Mouse (Mus musculus) naive thymus-derived CD4-positive, alpha-beta T cell, adult 2 months (primary cell): ENCODE results near the gene Olfr133.
"Not testable (repeated sequence)": the region's sequence is repeated elsewhere in the genome, so short reads cannot be mapped to it uniquely, and the experiment has no call there.

Experiments
- DNase-seq: peaks from one replicate; pipeline ENCODE4 v3.0.0-alpha.2; 2011; ENCODE audit warnings: low read depth

The Olfr133 gene

GRCm38 (mm10) chr17:38144981-38145380, at the start of gene Olfr133:
TSS of gene Olfr133 (plus strand) at chr17:38145281.
- DNase-seq = no peak

- DNase-seq = not testable (repeated sequence)
Observed at GRCm38 (mm10) chr17:38124199-38124598, 20.9 kb upstream of the Olfr133 start.

GRCm38 (mm10) chr17:38125371-38125770, 19.7 kb upstream of the Olfr133 start:
- not testable (repeated sequence) for DNase-seq

- no peak for DNase-seq
Observed at GRCm38 (mm10) chr17:38134426-38134825, 10.7 kb upstream of the Olfr133 start, which contains the start of gene Olfr132. TSS of gene Olfr132 (minus strand) at chr17:38134526.

- no peak for DNase-seq
Observed at GRCm38 (mm10) chr17:38171088-38171487, 26.0 kb downstream of the Olfr133 start, which contains the start of gene Olfr134. TSS of gene Olfr134 (plus strand) at chr17:38171388.
